Mouse (Mus musculus): ENCODE results near the gene Tspyl4.

Tspyl4 gene

DNA sequence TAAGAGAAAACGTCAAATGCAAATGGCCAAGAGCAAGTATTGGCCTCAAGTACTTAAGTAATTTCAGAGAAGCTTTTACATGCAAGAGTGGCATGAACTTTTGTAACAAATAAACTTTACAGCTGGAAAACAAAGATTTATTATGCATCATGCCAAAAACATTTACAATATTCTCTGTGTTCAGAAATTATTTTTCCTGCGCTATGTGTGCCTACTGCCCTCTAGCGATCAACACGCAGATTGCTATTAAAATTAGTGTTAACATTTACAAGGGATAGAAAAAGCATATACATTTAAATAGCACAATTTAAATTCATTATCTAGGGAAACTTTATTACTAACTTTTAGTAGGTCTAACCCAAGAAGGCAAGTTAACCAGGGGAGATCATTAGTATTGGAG, 29.5 kb downstream of the Tspyl4 start:
- peak; percentile 16 for DNase-seq

DNA sequence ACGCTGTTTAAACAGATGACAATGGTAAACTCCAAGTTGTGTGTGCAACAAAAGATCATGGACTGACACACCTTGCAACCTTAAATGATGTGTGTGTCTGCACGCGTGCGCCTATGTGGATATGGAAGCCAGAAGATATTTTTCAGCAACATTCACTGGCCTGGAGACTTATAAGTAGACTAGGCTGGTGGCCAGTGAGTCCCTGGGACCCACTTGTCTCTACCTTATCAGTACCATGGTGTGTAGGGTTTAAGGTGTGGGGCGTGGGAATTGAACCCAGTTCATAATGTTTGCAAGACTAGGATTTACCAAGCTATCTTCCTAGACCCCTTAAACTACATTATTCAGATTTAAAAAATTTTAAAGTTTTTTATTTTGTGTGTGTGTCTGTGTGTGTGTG, 29.9 kb downstream of the Tspyl4 start:
- no peak for DNase-seq

DNA sequence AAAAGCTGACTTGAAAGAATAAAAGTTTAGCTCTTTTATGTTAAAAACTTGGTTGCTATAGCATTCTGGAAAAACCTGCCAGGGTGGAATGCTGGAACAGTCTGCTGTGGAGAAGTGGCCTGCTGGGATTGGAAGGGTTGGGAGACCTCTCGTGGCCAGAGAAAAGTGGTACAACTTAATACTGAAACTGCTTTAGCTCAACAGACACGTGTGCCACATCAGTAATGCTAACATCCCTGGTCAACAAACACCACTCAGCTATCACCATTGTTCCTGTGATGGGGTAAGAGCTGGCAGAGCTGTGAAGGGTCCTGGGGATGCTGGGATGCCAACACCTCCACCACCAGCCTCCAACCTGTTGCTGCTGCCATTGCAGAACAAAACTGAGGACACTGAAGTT, 31.1 kb downstream of the Tspyl4 start:
- peak; percentile 36 for DNase-seq

DNA sequence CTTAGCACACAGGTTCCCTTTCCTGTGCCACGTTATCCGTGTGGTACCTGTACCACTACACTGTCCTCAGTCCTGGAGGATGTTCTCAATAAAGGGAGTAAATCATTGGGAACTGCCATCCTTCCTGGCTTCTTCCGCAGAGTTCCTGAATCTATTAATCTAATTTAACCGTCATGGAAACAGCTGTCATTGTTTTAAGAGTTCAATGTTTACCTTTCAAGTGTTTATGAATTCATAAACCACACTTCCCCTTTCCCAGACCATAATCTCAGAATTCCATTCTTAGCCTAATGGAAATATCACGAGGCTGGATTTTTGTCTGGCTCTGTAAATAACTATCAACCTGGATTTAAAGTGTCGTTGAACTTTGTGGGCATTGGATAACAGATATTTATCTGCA, 43.8 kb downstream of the Tspyl4 start:
- no peak for DNase-seq

GRCm38 (mm10) chr10:34341886-34342285, 44.6 kb downstream of the Tspyl4 start:
- no peak for DNase-seq
